Mouse (Mus musculus) spleen, postnatal 4 days (tissue): ENCODE measurements around the gene Slc30a3.
"Not testable (repeated sequence)": the region's sequence is repeated elsewhere in the genome, so short reads cannot be mapped to it uniquely, and the experiment has no call there.

ENCODE experiments used
- DNase-seq, 2 experiments: peaks; one replicate each; pipeline ENCODE4 v3.0.0; 2022; ENCODE audit warnings: low spot score in 2 of 2

Slc30a3 gene

DNA sequence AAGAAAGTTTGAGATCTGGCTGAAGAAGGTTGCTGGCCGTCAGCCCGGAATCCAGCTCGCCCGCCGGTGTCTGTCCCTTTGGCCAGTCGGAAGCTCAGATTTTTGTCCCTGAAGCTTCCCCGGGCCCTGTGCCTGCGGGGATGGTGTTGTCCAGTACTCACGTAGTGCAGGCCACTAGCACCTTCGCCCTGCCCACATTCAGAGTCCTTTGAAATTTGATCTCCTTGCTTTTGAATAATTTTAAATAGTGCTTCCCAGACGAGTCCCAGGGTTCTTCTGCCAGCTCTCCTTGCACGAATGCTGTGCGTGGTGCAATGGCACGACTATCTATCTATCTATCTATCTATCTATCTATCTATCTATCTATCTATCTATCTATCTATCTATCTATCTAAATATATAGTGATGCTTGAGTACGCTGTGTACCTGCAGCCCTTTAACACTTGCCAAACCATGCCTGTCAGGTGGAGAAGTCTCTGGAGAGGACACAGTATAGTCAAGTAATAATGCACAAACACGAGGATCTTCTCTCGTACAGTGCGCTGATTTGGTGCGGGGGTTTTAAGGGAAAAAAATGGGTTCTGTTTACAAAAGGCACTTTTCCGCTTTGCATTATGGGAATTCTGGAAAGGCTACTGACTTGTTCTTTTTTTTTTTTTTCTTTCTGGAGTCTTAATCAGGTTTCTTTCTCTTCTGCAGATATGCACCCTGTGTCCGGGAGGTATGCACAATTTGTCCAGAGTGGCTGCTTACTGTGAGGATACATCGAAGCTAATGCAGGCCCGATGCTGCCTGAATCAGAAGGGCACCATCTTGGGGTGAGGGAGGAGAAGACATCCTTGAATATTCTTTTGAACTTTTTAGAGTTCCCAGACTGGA is 59.0 kb downstream of the Slc30a3 start, which contains the start of gene Slc5a6:
Gene Slc5a6, minus strand, starts transcription at position 162 of the 879 bp plus-strand sequence.
- DNase-seq: peak in 1 of 2 experiments; percentile 46

DNA sequence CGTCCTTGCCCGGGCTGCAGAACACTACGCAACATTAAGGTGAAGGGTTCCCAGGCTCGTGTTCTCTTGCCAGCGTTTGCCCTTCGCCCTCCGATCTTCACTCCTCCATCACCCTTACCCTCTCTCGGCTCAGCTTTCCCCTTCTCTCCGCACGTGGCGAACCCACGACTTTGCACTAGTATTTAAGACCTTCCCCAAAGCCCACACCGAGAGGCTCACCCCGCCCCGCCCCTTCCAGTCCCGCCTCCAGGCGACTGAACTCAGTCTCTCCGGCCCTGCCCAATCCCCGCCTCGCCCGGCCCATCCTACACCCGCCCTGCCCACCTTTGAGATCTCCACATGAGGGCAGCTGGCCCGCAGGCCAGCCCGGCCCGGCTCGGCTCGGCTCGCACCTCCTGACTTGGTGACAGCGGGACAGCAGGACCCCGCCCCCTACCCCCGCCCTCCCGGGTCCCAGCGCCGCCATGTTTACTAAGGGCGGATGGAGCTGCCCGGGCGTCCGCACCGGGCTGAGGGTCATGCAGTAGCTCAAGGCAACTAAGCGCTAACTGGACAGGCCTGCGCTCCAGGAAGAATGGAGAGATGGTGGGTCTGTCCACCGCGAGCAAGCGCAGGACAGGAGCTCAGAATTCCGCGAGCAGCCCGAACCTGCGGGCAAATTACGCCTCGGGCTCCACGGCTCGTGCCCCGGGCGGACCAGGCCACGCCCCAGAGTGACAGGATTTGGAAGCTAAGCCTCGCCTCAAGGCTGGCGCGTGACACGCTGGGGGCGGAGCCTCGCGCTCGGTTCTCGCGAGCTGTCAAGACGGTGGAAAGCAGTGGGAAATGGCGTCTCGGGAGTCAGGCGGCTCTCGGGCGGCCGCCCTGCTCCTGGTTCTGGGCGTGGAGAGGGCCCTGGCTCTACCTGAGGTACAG is 59.9 kb downstream of the Slc30a3 start, which contains the start of gene Atraid:
Gene Atraid, plus strand, starts transcription at position 465 of the 915 bp plus-strand sequence.
- peak; percentile 98 to 99 for DNase-seq

DNA sequence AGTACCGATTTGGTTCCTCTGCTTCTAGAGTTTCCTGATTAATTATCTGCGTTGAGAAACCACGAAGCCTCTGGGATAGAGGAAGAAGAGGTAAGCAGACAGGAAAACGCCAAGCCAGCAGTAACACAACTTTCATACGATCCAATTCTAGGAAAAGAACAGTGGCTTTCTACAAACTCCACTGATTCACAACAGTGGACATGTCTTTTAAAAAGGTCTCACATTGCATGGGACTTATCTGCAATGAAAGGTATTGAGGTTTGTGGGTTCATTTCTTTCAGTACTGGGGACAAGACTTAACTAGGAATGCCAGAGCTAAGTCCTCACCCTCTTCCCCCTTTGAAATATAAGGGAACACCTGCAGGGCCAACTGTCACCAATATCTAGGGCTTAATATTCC is 61.0 kb downstream of the Slc30a3 start:
- DNase-seq: no peak

DNA sequence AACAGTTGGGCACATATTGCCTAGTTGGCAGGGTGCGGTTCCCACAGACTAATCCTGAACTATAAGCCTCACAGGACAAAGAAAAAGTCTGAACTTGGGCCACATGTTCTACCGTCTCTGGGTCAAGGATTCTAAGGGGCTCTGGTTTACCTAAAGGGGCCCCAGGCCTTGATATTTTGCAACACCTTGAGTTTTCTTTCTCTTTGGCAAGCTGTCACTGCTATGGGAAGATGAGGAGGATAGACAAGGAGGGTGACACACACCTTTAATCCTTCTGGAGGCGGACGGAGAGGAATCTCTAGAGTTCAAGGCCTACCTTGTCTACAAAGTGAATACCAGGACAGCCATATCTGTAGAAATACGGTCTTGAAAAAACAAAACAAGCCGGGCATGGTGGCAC is 61.6 kb downstream of the Slc30a3 start:
- no peak for DNase-seq

DNA sequence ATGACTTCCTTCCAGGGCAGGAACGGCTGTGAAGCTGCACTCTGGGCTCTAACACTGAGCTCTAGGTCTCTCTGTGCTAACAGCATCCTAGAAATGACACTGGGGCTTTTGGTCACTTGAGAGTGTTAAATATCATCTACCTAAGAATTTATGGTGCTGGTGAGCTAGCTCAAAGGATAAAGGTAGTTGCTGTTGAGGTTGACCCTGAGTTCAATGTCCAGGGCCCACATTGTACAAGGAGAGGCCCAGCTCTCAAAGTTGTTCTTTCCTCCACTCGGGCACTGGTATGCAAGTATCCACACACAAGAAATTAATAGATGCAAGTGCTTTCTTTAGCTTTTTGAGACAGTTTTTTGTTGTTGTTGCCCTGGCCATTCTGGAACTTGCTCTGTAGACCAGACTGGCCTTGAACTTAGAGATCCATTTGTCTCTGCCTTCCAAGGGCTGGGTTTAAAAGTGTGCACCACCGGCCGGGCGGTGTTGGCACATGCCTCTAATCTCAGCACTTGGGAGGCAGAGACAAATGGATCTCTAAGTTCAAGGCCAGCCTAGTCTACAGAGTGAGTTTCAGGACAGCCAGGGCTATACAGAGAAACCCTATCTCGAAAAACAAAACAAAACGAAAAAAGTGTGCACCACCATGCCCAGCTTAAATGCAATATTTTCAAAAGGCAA is 69.7 kb downstream of the Slc30a3 start:
- DNase-seq: no peak

DNA sequence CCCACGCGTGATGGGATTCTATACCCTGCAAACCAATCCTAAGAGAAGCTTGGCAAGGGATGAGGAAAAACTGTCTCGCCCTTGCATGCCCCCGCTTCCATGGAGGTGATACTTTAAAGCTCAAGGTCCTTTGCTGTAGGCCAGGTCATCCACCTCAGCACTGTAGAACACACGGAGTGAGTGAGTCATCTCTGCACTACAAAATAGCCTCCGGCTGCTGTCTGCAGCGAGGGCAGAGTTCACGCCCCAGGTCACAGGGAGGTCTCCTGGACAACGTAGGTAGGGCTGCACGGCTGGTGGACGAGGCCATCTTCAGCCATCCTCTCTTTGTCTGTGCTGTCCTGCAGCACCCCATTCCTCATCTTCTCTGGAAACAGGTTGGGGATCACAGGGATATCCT is 71.5 kb downstream of the Slc30a3 start:
- not testable (repeated sequence) for DNase-seq
